Mouse (Mus musculus): Measurements from ENCODE around the gene Scyl1. TPM values are rescaled to one million over a fixed set of nuclear protein-coding genes. Genes with fewer than 3 reads are reported as not detected.

Scyl1 gene
- polyA plus RNA-seq, 1 experiment from 2014 or later, result 21.1 TPM

DNA sequence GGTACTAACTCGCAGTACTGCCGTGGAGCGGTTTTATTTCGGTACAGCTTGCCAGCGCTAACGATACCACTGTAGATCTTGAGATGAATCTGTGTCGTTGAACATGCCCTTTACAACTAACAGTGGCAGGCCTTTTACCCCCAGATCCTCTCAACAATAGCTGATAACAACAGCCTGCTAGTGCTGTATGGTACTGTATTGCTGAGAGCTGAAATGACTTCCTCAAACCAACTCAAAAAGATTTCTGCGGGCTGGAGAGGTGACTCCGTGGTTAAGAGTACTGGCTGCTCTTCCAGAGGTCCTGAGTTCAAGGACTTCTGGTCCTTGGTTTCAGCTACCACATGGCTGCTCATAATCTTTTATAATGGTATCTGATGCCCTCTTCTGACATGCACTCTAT lies 36.9 kb downstream of the Scyl1 start:
- H3K9me3 ChIP-seq (replicated peaks), result no peaks in the 10 kb centered on the region
- peaks cover 8% of the 10 kb centered on the region for H3K36me3 ChIP-seq (replicated peaks)
- peaks cover 52% of the 10 kb centered on the region for H3K27me3 ChIP-seq
- H3K4me2 ChIP-seq, result no peak overlapping the region
- no peak overlapping the region for H3K27ac ChIP-seq (replicated peaks)
- H3K9ac ChIP-seq, result no peak overlapping the region
- 56% methylated on average over 9 of the region's 9 CpGs for WGBS (ENCODE audit: insufficient replicate concordance)
- H3K4me1 ChIP-seq (replicated peaks), result peaks cover 29% of the 10 kb centered on the region
- no peak for ATAC-seq (ENCODE audit: insufficient read depth)
- H3K4me3 ChIP-seq (replicated peaks), result no peak overlapping the region

- peak overlapping the region; percentile 46 for H3K27ac ChIP-seq (replicated peaks)
- peak overlapping the region; percentile 56 for H3K9ac ChIP-seq
- H3K27me3 ChIP-seq, result peaks cover 28% of the 10 kb centered on the region
- peak; percentile 23; the same call in 1 of the 2 replicates for ATAC-seq (ENCODE audit: insufficient read depth)
- no peaks in the 10 kb centered on the region for H3K9me3 ChIP-seq (replicated peaks)
- 1% methylated on average over 47 of the region's 47 CpGs for WGBS (ENCODE audit: insufficient replicate concordance)
- peak overlapping the region; percentile 94 for H3K4me3 ChIP-seq (replicated peaks)
- H3K36me3 ChIP-seq (replicated peaks), result peaks cover 10% of the 10 kb centered on the region
- peak overlapping the region; percentile 96 for H3K4me2 ChIP-seq
- H3K4me1 ChIP-seq (replicated peaks), result peaks cover 57% of the 10 kb centered on the region
These were observed 39.8 kb downstream of the Scyl1 start for GRCm38 (mm10) chr19:5731264-5731978.

- H3K4me1 ChIP-seq (replicated peaks), result peaks cover 58% of the 10 kb centered on the region
- peak overlapping the region; percentile 96 for H3K4me2 ChIP-seq
- no peak for ATAC-seq (ENCODE audit: insufficient read depth)
- H3K4me3 ChIP-seq (replicated peaks), result peak overlapping the region; percentile 94
- H3K36me3 ChIP-seq (replicated peaks), result peaks cover 10% of the 10 kb centered on the region
- H3K27ac ChIP-seq (replicated peaks), result peak overlapping the region; percentile 98; the same call in 1 of the 2 replicates
- H3K9ac ChIP-seq, result peak overlapping the region; percentile 97
- H3K9me3 ChIP-seq (replicated peaks), result no peaks in the 10 kb centered on the region
- 70% methylated on average over 29 of the region's 29 CpGs for WGBS (ENCODE audit: insufficient replicate concordance)
- H3K27me3 ChIP-seq, result peaks cover 20% of the 10 kb centered on the region
These were observed 40.7 kb downstream of the Scyl1 start for GRCm38 (mm10) chr19:5730314-5731186.

DNA sequence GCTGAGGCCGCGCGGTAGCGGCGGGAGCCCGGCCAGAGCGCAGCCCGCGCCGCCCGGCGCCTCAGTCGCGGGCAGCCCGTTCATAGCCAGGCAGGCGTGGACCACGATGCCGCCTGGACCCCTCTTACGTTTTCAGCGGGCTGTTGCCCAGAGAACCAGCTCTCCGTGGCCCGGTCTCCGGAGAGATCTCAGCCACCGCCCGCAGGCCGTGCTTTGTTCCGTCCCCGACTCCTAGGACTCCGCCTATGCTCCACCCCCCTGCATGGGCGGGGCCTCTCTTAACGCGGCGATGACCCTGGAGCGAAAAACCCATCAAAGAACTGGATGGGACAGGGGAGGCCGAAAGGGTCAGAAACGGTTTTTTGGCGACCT lies 41.8 kb downstream of the Scyl1 start, which contains the start of gene Fam89b:
Gene Fam89b (minus strand): TSS at position 210 of the 372 bp plus-strand sequence.
- peaks cover 65% of the 10 kb centered on the region for H3K4me1 ChIP-seq (replicated peaks)

DNA sequence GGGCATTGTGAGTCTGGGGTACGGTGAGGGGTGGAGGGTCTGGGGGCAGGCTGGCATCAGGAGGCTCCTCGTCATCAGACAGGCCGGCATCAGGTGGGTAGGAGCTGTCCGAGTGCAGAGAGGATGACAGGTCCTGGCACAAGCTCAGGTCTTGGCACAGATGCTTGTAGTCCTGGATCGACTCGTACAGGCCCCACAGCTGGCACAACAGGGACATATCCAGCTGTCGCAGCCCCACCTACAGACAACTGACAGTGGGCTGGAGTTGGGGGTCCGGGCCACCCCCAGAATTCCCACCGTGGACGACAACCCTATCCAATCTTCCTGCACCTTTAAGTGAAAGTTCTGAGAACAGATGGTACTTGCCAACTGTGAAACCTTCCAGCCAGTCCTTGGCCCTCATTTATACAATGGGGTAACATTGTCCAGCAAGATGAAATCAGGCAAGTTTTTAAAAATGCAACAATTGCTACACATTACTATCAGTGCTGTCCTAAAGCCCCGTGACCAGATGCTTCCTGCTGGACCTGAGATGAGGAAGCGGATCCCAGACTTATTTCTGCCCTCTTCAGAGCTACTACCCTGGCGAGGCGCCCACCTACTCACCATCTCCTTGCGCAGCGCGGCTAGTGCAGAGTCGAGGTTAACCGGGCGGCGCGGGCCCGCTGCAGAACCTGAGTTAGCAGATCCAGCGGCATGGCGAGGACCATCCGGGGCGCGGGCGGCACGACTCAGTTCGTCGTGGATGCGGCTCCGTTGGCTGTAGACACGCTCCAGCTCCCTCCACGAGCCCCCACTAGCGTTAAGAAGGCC lies 42.4 kb downstream of the Scyl1 start:
- peaks cover 4% of the 10 kb centered on the region; the same call in 1 of the 2 replicates for H3K27me3 ChIP-seq
- peaks cover 16% of the 10 kb centered on the region for H3K36me3 ChIP-seq (replicated peaks)
- peak overlapping the region; percentile 98 for H3K27ac ChIP-seq (replicated peaks)
- H3K4me3 ChIP-seq (replicated peaks), result peak overlapping the region; percentile 94
- H3K9me3 ChIP-seq (replicated peaks), result no peaks in the 10 kb centered on the region
- 10% methylated on average over 37 of the region's 37 CpGs for WGBS (ENCODE audit: insufficient replicate concordance)
- no peak for ATAC-seq (ENCODE audit: insufficient read depth)
- peak overlapping the region; percentile 96 for H3K4me2 ChIP-seq
- peak overlapping the region; percentile 97 for H3K9ac ChIP-seq
- peaks cover 71% of the 10 kb centered on the region for H3K4me1 ChIP-seq (replicated peaks)

More for the DNA sequence above, 41.8 kb downstream of the Scyl1 start, which contains the start of gene Fam89b:
- H3K9me3 ChIP-seq (replicated peaks), result no peaks in the 10 kb centered on the region
- peak within 1 kb of the TSS; percentile 94 for H3K4me3 ChIP-seq (replicated peaks)
- H3K9ac ChIP-seq, result peak within 1 kb of the TSS; percentile 97
- peaks cover 10% of the 10 kb centered on the region for H3K36me3 ChIP-seq (replicated peaks)
- H3K27me3 ChIP-seq, result peaks cover 9% of the 10 kb centered on the region; the same call in 1 of the 2 replicates
- WGBS (ENCODE audit: insufficient replicate concordance), result under 1% methylated on average over 37 of the region's 37 CpGs
- H3K4me2 ChIP-seq, result peak within 1 kb of the TSS; percentile 96
- ATAC-seq (ENCODE audit: insufficient read depth), result peak; percentile 36
- H3K27ac ChIP-seq (replicated peaks), result peak within 1 kb of the TSS; percentile 98

DNA sequence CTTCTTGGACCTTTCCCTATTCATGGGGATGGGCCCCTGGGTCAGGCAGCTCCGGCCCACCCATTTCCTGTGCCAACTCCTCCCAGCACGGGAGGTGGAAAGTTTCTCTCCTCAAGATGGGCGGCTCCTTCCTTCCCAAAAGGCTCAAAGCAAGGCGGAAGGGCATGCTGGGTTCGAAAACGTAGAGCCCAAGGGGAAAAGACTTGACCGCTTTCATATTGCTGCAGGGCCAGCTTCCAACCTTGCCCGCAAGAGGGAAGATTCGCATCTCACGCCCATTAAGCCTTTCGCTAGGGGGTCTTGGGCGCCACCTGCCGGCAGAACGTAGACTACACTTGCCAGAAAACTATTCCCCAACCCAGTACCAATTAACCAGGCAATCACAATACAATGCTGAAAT lies 43.5 kb downstream of the Scyl1 start:
- Histone ChIP-seq H3K9ac (peak overlapping the region; percentile 97), H3K4me1 (replicated peaks) (peaks cover 82% of the 10 kb centered on the region), H3K27me3 (no peaks in the 10 kb centered on the region), H3K4me3 (replicated peaks) (peak overlapping the region; percentile 94), H3K27ac (replicated peaks) (peak overlapping the region; percentile 98), H3K9me3 (replicated peaks) (no peaks in the 10 kb centered on the region), H3K4me2 (peak overlapping the region; percentile 96), H3K36me3 (replicated peaks) (peaks cover 27% of the 10 kb centered on the region)
- 2% methylated on average over 14 of the region's 14 CpGs for WGBS (ENCODE audit: insufficient replicate concordance)
- ATAC-seq (ENCODE audit: insufficient read depth), result no peak

- peak overlapping the region; percentile 98 for H3K9ac ChIP-seq
- peak; percentile 52 for ATAC-seq (ENCODE audit: insufficient read depth)
- H3K4me2 ChIP-seq, result peak overlapping the region; percentile 96
- H3K27me3 ChIP-seq, result no peaks in the 10 kb centered on the region
- H3K27ac ChIP-seq (replicated peaks), result peak overlapping the region; percentile 98
- peak overlapping the region; percentile 94 for H3K4me3 ChIP-seq (replicated peaks)
- WGBS (ENCODE audit: insufficient replicate concordance), result 18% methylated on average over 15 of the region's 15 CpGs
- peaks cover 33% of the 10 kb centered on the region for H3K36me3 ChIP-seq (replicated peaks)
- no peaks in the 10 kb centered on the region for H3K9me3 ChIP-seq (replicated peaks)
- H3K4me1 ChIP-seq (replicated peaks), result peaks cover 86% of the 10 kb centered on the region
These were observed 44.1 kb downstream of the Scyl1 start for GRCm38 (mm10) chr19:5726961-5727578.

GRCm38 (mm10) chr19:5725767-5726515 lies 45.3 kb downstream of the Scyl1 start, which contains the start of gene Ehbp1l1:
Ehbp1l1 (minus strand) TSS chr19:5726317.
- Histone ChIP-seq H3K27ac (replicated peaks) (peak within 1 kb of the TSS; percentile 98), H3K4me2 (peak within 1 kb of the TSS; percentile 96), H3K4me1 (replicated peaks) (peaks cover 86% of the 10 kb centered on the region), H3K9ac (peak within 1 kb of the TSS; percentile 98), H3K9me3 (replicated peaks) (no peaks in the 10 kb centered on the region), H3K4me3 (replicated peaks) (peak within 1 kb of the TSS; percentile 94), H3K27me3 (no peaks in the 10 kb centered on the region), H3K36me3 (replicated peaks) (peaks cover 44% of the 10 kb centered on the region)
- WGBS (ENCODE audit: insufficient replicate concordance), result 2% methylated on average over 49 of the region's 49 CpGs
- ATAC-seq (ENCODE audit: insufficient read depth), result peak; percentile 27

GRCm38 (mm10) chr19:5725029-5725707 lies 46.1 kb downstream of the Scyl1 start:
- WGBS (ENCODE audit: insufficient replicate concordance), result 10% methylated on average over 12 of the region's 12 CpGs
- no peaks in the 10 kb centered on the region for H3K27me3 ChIP-seq
- H3K9ac ChIP-seq, result peak overlapping the region; percentile 98
- peak; percentile 11; the same call in 1 of the 2 replicates for ATAC-seq (ENCODE audit: insufficient read depth)
- peak overlapping the region; percentile 96 for H3K4me2 ChIP-seq
- H3K4me3 ChIP-seq (replicated peaks), result peak overlapping the region; percentile 94
- H3K4me1 ChIP-seq (replicated peaks), result peaks cover 86% of the 10 kb centered on the region
- peak overlapping the region; percentile 98 for H3K27ac ChIP-seq (replicated peaks)
- H3K36me3 ChIP-seq (replicated peaks), result peaks cover 48% of the 10 kb centered on the region
- H3K9me3 ChIP-seq (replicated peaks), result no peaks in the 10 kb centered on the region

Measured in liver, embryonic 15.5 days (tissue).